In genomic region chr8:94997857-94998243, GRCm38 (mm10) we compare ENCODE assay signal across 10 mouse cellular contexts. TPM values are rescaled to one million over a fixed set of nuclear protein-coding genes. Genes with fewer than 3 reads are reported as not detected.
DNase-seq lines count a peak whose midpoint lies in the region; ATAC-seq and TF ChIP-seq lines count a peak whose summit lies in the region.
"Had no signal": no experiment of that assay in that cellular context is flagged by ENCODE, and none has a peak within 500 bp of the region (broad histone marks: within the 10 kb centered on the region; RNA-seq: fewer than 3 reads in every experiment).

No protein-coding gene starts in this region.

- peak overlapping the region; percentile 41; the same call in 1 of the 2 replicates for H3K27ac ChIP-seq in intestine, postnatal 0 days (ENCODE audit: low read depth, low read length)
- H3K27ac ChIP-seq in intestine, embryonic 15.5 days: no peak overlapping the region; the same call in 1 of the 2 replicates
- peak overlapping the region; percentile 56 for H3K27ac ChIP-seq in cortical plate, adult 2 months (ENCODE audit: insufficient read depth, low read length)
- peak overlapping the region; percentile 98 for H3K27ac ChIP-seq in hindbrain, embryonic 10.5 days
- H3K27ac ChIP-seq in midbrain, embryonic 14.5 days (replicated peaks; ENCODE audit: low read depth, low read length): peak overlapping the region; percentile 98

- no peak overlapping the region for H3K4me2 ChIP-seq in intestine, postnatal 0 days (replicated peaks; ENCODE audit: low read depth)
- H3K4me2 ChIP-seq in intestine, embryonic 15.5 days (replicated peaks): no peak overlapping the region
- peak overlapping the region; percentile 96 for H3K4me2 ChIP-seq in midbrain, embryonic 14.5 days (ENCODE audit: low read length)

- no peaks in the 10 kb centered on the region for H3K27me3 ChIP-seq in intestine, postnatal 0 days (replicated peaks; ENCODE audit: control insufficient read depth, insufficient read depth, low read length)
- H3K27me3 ChIP-seq in intestine, embryonic 15.5 days (replicated peaks): no peaks in the 10 kb centered on the region
- H3K27me3 ChIP-seq in hindbrain, embryonic 10.5 days (ENCODE audit: insufficient read depth, poor library complexity, severe bottlenecking): no peaks in the 10 kb centered on the region
- no peaks in the 10 kb centered on the region for H3K27me3 ChIP-seq in midbrain, embryonic 14.5 days (ENCODE audit: control insufficient read depth, insufficient read depth, low read length)

- no peak overlapping the region for H3K9ac ChIP-seq in intestine, postnatal 0 days (ENCODE audit: low read depth, low read length)
- no peak overlapping the region for H3K9ac ChIP-seq in intestine, embryonic 15.5 days
- peak overlapping the region; percentile 90 for H3K9ac ChIP-seq in midbrain, embryonic 14.5 days (replicated peaks; ENCODE audit: low read length)

- 67% methylated on average over 6 of the region's 6 CpGs for WGBS in intestine, postnatal 0 days
- WGBS in intestine, embryonic 15.5 days: 55% methylated on average over 6 of the region's 6 CpGs
- 82% methylated on average over 6 of the region's 6 CpGs for WGBS in hindbrain, embryonic 10.5 days
- WGBS in midbrain, embryonic 14.5 days: 49% methylated on average over 6 of the region's 6 CpGs

- no peak for DNase-seq in hindbrain, embryonic 10.5 days (ENCODE audit: low spot score)
- no peak for DNase-seq in midbrain, embryonic 14.5 days
- DNase-seq in cerebellum, adult 11-12 months: no peak
- no peak for DNase-seq in layer of hippocampus, adult 9-10 months (ENCODE audit: low spot score)

- TF ChIP-seq CTCF in intestine, postnatal 0 days (IDR thresholded peaks at IDR 0.05; ENCODE audit: low read depth): no peak
- TF ChIP-seq CTCF in cortical plate, adult 2 months (IDR thresholded peaks at IDR 0.05; ENCODE audit: extremely low read depth, insufficient read depth, low read length): no peak

- 0 out of 2 replicates have a peak, but pooled peaks cover 3% of the 10 kb centered on the region for H3K4me1 ChIP-seq in intestine, postnatal 0 days (replicated peaks; ENCODE audit: control insufficient read depth, insufficient read depth, low read length)
- peaks cover 55% of the 10 kb centered on the region for H3K4me1 ChIP-seq in intestine, embryonic 15.5 days (replicated peaks)
- peaks cover 5% of the 10 kb centered on the region; the same call in 1 of the 2 replicates for H3K4me1 ChIP-seq in cortical plate, adult 2 months (ENCODE audit: control insufficient read depth, insufficient read depth, low read length)
- H3K4me1 ChIP-seq in hindbrain, embryonic 10.5 days (replicated peaks): peaks cover 97% of the 10 kb centered on the region
- peaks cover 57% of the 10 kb centered on the region for H3K4me1 ChIP-seq in midbrain, embryonic 14.5 days (ENCODE audit: control insufficient read depth, insufficient read depth, low read length)

- no peaks in the 10 kb centered on the region for H3K36me3 ChIP-seq in intestine, postnatal 0 days (ENCODE audit: control insufficient read depth, insufficient read depth)
- H3K36me3 ChIP-seq in intestine, embryonic 15.5 days: no peaks in the 10 kb centered on the region
- peaks cover 28% of the 10 kb centered on the region for H3K36me3 ChIP-seq in hindbrain, embryonic 10.5 days
- H3K36me3 ChIP-seq in midbrain, embryonic 14.5 days (ENCODE audit: control insufficient read depth, insufficient read depth, low read length): peaks cover 7% of the 10 kb centered on the region

- H3K9me3 ChIP-seq in intestine, postnatal 0 days (ENCODE audit: control insufficient read depth): no peaks in the 10 kb centered on the region
- H3K9me3 ChIP-seq in intestine, embryonic 15.5 days: no peaks in the 10 kb centered on the region
- no peaks in the 10 kb centered on the region for H3K9me3 ChIP-seq in hindbrain, embryonic 10.5 days
- no peaks in the 10 kb centered on the region for H3K9me3 ChIP-seq in midbrain, embryonic 14.5 days (ENCODE audit: control insufficient read depth, low read length)

- no peak for ATAC-seq in intestine, postnatal 0 days
- ATAC-seq in intestine, embryonic 15.5 days: no peak
- ATAC-seq in midbrain, embryonic 14.5 days (ENCODE audit: low FRiP score, low TSS enrichment): no peak
- no peak for ATAC-seq in erythroid progenitor cell, adult 5-6 weeks (replicated peaks; ENCODE audit: low FRiP score, poor library complexity, severe bottlenecking)

- no peak for TF ChIP-seq POLR2A in cortical plate, adult 2 months (IDR thresholded peaks at IDR 0.05; ENCODE audit: extremely low read depth, insufficient read depth, low read length)

- no peak overlapping the region for H3K4me3 ChIP-seq in intestine, postnatal 0 days (ENCODE audit: low read depth, low read length)
- H3K4me3 ChIP-seq in intestine, embryonic 15.5 days (replicated peaks): no peak overlapping the region
- H3K4me3 ChIP-seq in cortical plate, adult 2 months (ENCODE audit: insufficient read depth, low read length): no peak overlapping the region
- H3K4me3 ChIP-seq in hindbrain, embryonic 10.5 days: peak overlapping the region; percentile 61
- H3K4me3 ChIP-seq in midbrain, embryonic 14.5 days (replicated peaks; ENCODE audit: low read depth, low read length): peak overlapping the region; percentile 63

RNA-seq across cellular contexts. Expression of gene Adgrg3, which starts 19.6 kb away (rescaled TPM):
- 4.2 and 4.7 TPM in 2 replicates for polyA plus RNA-seq in intestine, postnatal 0 days (2015; fragmentation: Nextera tagmentation; extraction: Ambion mirVana)
- polyA plus RNA-seq in intestine, embryonic 15.5 days (2015; fragmentation: Nextera tagmentation; extraction: Ambion mirVana): 3.4 and 3.5 TPM in 2 replicates
- 0.30 and 0.40 TPM in 2 replicates for polyA plus RNA-seq in cortical plate, adult 2 months (2012; rRNA removed)
- polyA plus RNA-seq in hindbrain, embryonic 10.5 days (2016; fragmentation: Nextera tagmentation; extraction: Ambion mirVana): 3.2 and 3.5 TPM in 2 replicates
- 0.24 and 1.3 TPM in 2 replicates for polyA plus RNA-seq in midbrain, embryonic 14.5 days (2014; fragmentation: Nextera tagmentation; extraction: Ambion mirVana)
- total RNA-seq in erythroid progenitor cell, adult 5-6 weeks (2015; ENCODE audit: low replicate concordance): 10.1 and 12.2 TPM in 2 replicates
- total RNA-seq in erythroid progenitor cell, adult 5-6 weeks (2017; ENCODE audit: low replicate concordance): 3.5 and 10.3 TPM in 2 replicates

RNA-seq across cellular contexts. Expression of gene Adgrg1, which starts 23.3 kb away (rescaled TPM):
- polyA plus RNA-seq in intestine, postnatal 0 days (2015; fragmentation: Nextera tagmentation; extraction: Ambion mirVana): 22.3 and 22.7 TPM in 2 replicates
- polyA plus RNA-seq in intestine, embryonic 15.5 days (2015; fragmentation: Nextera tagmentation; extraction: Ambion mirVana): 22.4 and 23.8 TPM in 2 replicates
- 63.4 and 63.8 TPM in 2 replicates for polyA plus RNA-seq in cortical plate, adult 2 months (2012; rRNA removed)
- 101 and 186 TPM in 2 replicates for polyA plus RNA-seq in hindbrain, embryonic 10.5 days (2016; fragmentation: Nextera tagmentation; extraction: Ambion mirVana)
- polyA plus RNA-seq in midbrain, embryonic 14.5 days (2014; fragmentation: Nextera tagmentation; extraction: Ambion mirVana): 112 and 165 TPM in 2 replicates
- 29.3 and 55.9 TPM in 2 replicates for total RNA-seq in erythroid progenitor cell, adult 5-6 weeks (2015; ENCODE audit: low replicate concordance)
- 12.4 and 14.4 TPM in 2 replicates for total RNA-seq in erythroid progenitor cell, adult 5-6 weeks (2017; ENCODE audit: low replicate concordance)

RNA-seq across cellular contexts. Expression of gene Drc7, which starts 57.1 kb away (rescaled TPM):
- not detected in 2 replicates for polyA plus RNA-seq in intestine, postnatal 0 days (2015; fragmentation: Nextera tagmentation; extraction: Ambion mirVana)
- polyA plus RNA-seq in intestine, embryonic 15.5 days (2015; fragmentation: Nextera tagmentation; extraction: Ambion mirVana): not detected in 2 replicates
- polyA plus RNA-seq in cortical plate, adult 2 months (2012; rRNA removed): 0.93 and 2.2 TPM in 2 replicates
- polyA plus RNA-seq in hindbrain, embryonic 10.5 days (2016; fragmentation: Nextera tagmentation; extraction: Ambion mirVana): 0.68 and 0.88 TPM in 2 replicates
- 1.2 TPM in 2 replicates for polyA plus RNA-seq in midbrain, embryonic 14.5 days (2014; fragmentation: Nextera tagmentation; extraction: Ambion mirVana)
- not detected in 2 replicates for total RNA-seq in erythroid progenitor cell, adult 5-6 weeks (2015; ENCODE audit: low replicate concordance)
- total RNA-seq in erythroid progenitor cell, adult 5-6 weeks (2017; ENCODE audit: low replicate concordance): 2.4 and 7.9 TPM in 2 replicates
- total RNA-seq: heart, postnatal 36 days had no signal
- polyA plus RNA-seq: urinary bladder, adult 2 months had no signal

Comparison
In these comparisons a context has a peak if more than half of its experiments do, and no peak if none do; other contexts are left out.
1. H3K4me3 ChIP-seq: peak in hindbrain, embryonic 10.5 days (single experiment) and midbrain, embryonic 14.5 days (single experiment); none in intestine, postnatal 0 days (single experiment), intestine, embryonic 15.5 days (single experiment) and cortical plate, adult 2 months (single experiment).